Mouse (Mus musculus) limb, embryonic 10.5 days (tissue): ENCODE measurements around the gene Gba2. TPM values are rescaled to one million over a fixed set of nuclear protein-coding genes. Genes with fewer than 3 reads are reported as not detected.
"Not testable (repeated sequence)": the region's sequence is repeated elsewhere in the genome, so short reads cannot be mapped to it uniquely, and the experiment has no call there.

Experiments
- DNase-seq: peaks from one replicate; pipeline ENCODE4 v3.0.0-alpha.2; 2017; ENCODE audit warnings: low spot score
- H3K27ac ChIP-seq: fragments of 300-500 bp; sonication (generic); 2 replicates; pipeline ENCODE4 v1.5.1; 2016; ENCODE audit warnings: mild to moderate bottlenecking
- H3K27me3 ChIP-seq: fragments of 300-500 bp; sonication (generic); 2 replicates; pipeline ENCODE4 v1.6.1; 2016; ENCODE audit warnings: low read depth, mild to moderate bottlenecking; ENCODE audit not compliant: poor library complexity, severe bottlenecking
- H3K36me3 ChIP-seq: fragments of 300-500 bp; sonication (generic); 2 replicates; pipeline ENCODE4 v1.6.1; 2016; ENCODE audit warnings: mild to moderate bottlenecking, moderate library complexity
- H3K4me1 ChIP-seq: fragments of 300-500 bp; sonication (generic); 2 replicates; pipeline ENCODE4 v1.6.1; 2016
- H3K4me3 ChIP-seq: fragments of 300-500 bp; sonication (generic); 2 replicates; pipeline ENCODE4 v1.5.1; 2016; ENCODE audit warnings: mild to moderate bottlenecking, moderate library complexity
- H3K9me3 ChIP-seq: fragments of 300-500 bp; sonication (generic); replicated peaks from 2 replicates; pipeline ENCODE4 v1.6.1; 2016; ENCODE audit warnings: mild to moderate bottlenecking
- WGBS: fragments of 180-500 bp; shearing (Covaris S2); methylation state at CpG from one replicate; pipeline ENCODE4 v1.1.7; 2016; 5-methylcytosine and 5-hydroxymethylcytosine counted together
- polyA plus RNA-seq: library from polyadenylated mRNA; unstranded; fragments of >200 nt; fragmentation: Nextera tagmentation; extraction: Ambion mirVana; gene quantifications from 2 replicates; pipeline ENCODE4 v1.2.1, GENCODE M21; 2016

Gba2 gene
- polyA plus RNA-seq: 24.3 and 29.2 TPM in 2 replicates

GRCm38 (mm10) chr4:43578376-43579204 is at the start of gene Gba2, which contains the start of gene Rgp1:
Gene Gba2 (minus strand): TSS chr4:43578873.
Gene Rgp1 (plus strand): TSS chr4:43578715.
- WGBS: under 1% methylated on average over 76 of the region's 76 CpGs
- DNase-seq: peak; percentile 89
- H3K27ac ChIP-seq: peak within 1 kb of the TSS; percentile 94
- H3K4me1 ChIP-seq: peaks cover 41% of the 10 kb centered on the region
- peak within 1 kb of the TSS; percentile 84 for H3K4me3 ChIP-seq
- H3K27me3 ChIP-seq: no peaks in the 10 kb centered on the region
- peaks cover 59% of the 10 kb centered on the region for H3K36me3 ChIP-seq
- H3K9me3 ChIP-seq: no peaks in the 10 kb centered on the region

- Histone ChIP-seq H3K27me3 (no peaks in the 10 kb centered on the region), H3K4me1 (no peaks in the 10 kb centered on the region), H3K9me3 (peaks cover 3% of the 10 kb centered on the region), H3K4me3 (no peak overlapping the region), H3K36me3 (no peaks in the 10 kb centered on the region), H3K27ac (no peak overlapping the region)
- DNase-seq: no peak
- 74% methylated on average over 4 of the region's 4 CpGs for WGBS
These were observed 41.6 kb upstream of the Gba2 start for GRCm38 (mm10) chr4:43620146-43620778.

- H3K27ac ChIP-seq: no peak overlapping the region
- no peaks in the 10 kb centered on the region for H3K9me3 ChIP-seq
- DNase-seq: no peak
- no peaks in the 10 kb centered on the region for H3K4me1 ChIP-seq
- 69% methylated on average over 3 of the region's 3 CpGs for WGBS
- H3K27me3 ChIP-seq: no peaks in the 10 kb centered on the region
- no peak overlapping the region for H3K4me3 ChIP-seq
- no peaks in the 10 kb centered on the region for H3K36me3 ChIP-seq
These were observed 34.5 kb upstream of the Gba2 start for GRCm38 (mm10) chr4:43613060-43613730.

GRCm38 (mm10) chr4:43612534-43612933 is 33.9 kb upstream of the Gba2 start:
- Histone ChIP-seq H3K9me3 (no peaks in the 10 kb centered on the region), H3K27me3 (no peaks in the 10 kb centered on the region), H3K27ac (no peak overlapping the region), H3K4me3 (no peak overlapping the region), H3K4me1 (no peaks in the 10 kb centered on the region), H3K36me3 (no peaks in the 10 kb centered on the region)
- 82% methylated on average over 10 of the region's 10 CpGs for WGBS
- no peak for DNase-seq

GRCm38 (mm10) chr4:43604751-43605685 is 26.3 kb upstream of the Gba2 start:
- H3K9me3 ChIP-seq: no peaks in the 10 kb centered on the region
- H3K4me1 ChIP-seq: no peaks in the 10 kb centered on the region
- no peaks in the 10 kb centered on the region for H3K36me3 ChIP-seq
- WGBS: 77% methylated on average over 9 of the region's 9 CpGs
- no peak for DNase-seq
- H3K4me3 ChIP-seq: no peak overlapping the region
- no peaks in the 10 kb centered on the region for H3K27me3 ChIP-seq
- no peak overlapping the region for H3K27ac ChIP-seq

GRCm38 (mm10) chr4:43604099-43604498 is 25.4 kb upstream of the Gba2 start:
- Histone ChIP-seq H3K4me1 (no peaks in the 10 kb centered on the region), H3K9me3 (no peaks in the 10 kb centered on the region), H3K27ac (no peak overlapping the region), H3K4me3 (no peak overlapping the region), H3K27me3 (no peaks in the 10 kb centered on the region), H3K36me3 (no peaks in the 10 kb centered on the region)
- 78% methylated on average over 3 of the region's 3 CpGs for WGBS
- DNase-seq: no peak

- no peaks in the 10 kb centered on the region for H3K27me3 ChIP-seq
- no peaks in the 10 kb centered on the region for H3K36me3 ChIP-seq
- WGBS: 86% methylated on average over 9 of the region's 9 CpGs
- H3K4me1 ChIP-seq: no peaks in the 10 kb centered on the region
- H3K27ac ChIP-seq: no peak overlapping the region
- no peaks in the 10 kb centered on the region for H3K9me3 ChIP-seq
- H3K4me3 ChIP-seq: no peak overlapping the region
- no peak for DNase-seq
These were observed 21.7 kb upstream of the Gba2 start for GRCm38 (mm10) chr4:43600195-43600934.

- no peaks in the 10 kb centered on the region for H3K36me3 ChIP-seq
- WGBS: 86% methylated on average over 7 of the region's 7 CpGs
- H3K27ac ChIP-seq: no peak overlapping the region
- no peak overlapping the region for H3K4me3 ChIP-seq
- H3K27me3 ChIP-seq: no peaks in the 10 kb centered on the region
- DNase-seq: no peak
- H3K4me1 ChIP-seq: peaks cover 1% of the 10 kb centered on the region; the same call in 1 of the 2 replicates
- no peaks in the 10 kb centered on the region for H3K9me3 ChIP-seq
These were observed 20.1 kb upstream of the Gba2 start for GRCm38 (mm10) chr4:43598650-43599380.

GRCm38 (mm10) chr4:43598200-43598599 is 19.5 kb upstream of the Gba2 start:
- WGBS: 89% methylated on average over 4 of the region's 4 CpGs
- no peak for DNase-seq

GRCm38 (mm10) chr4:43596597-43596996 is 17.9 kb upstream of the Gba2 start:
- H3K9me3 ChIP-seq, DNase-seq, H3K4me3 ChIP-seq, H3K27me3 ChIP-seq, H3K4me1 ChIP-seq, H3K27ac ChIP-seq, H3K36me3 ChIP-seq: not testable (repeated sequence)
- WGBS: 79% methylated on average over 2 of the region's 2 CpGs

More at GRCm38 (mm10) chr4:43598200-43598599, 19.5 kb upstream of the Gba2 start:
- H3K27ac ChIP-seq: no peak overlapping the region
- H3K27me3 ChIP-seq: no peaks in the 10 kb centered on the region
- H3K36me3 ChIP-seq: no peaks in the 10 kb centered on the region
- H3K4me1 ChIP-seq: peaks cover 7% of the 10 kb centered on the region; the same call in 1 of the 2 replicates
- no peak overlapping the region for H3K4me3 ChIP-seq
- no peaks in the 10 kb centered on the region for H3K9me3 ChIP-seq

GRCm38 (mm10) chr4:43593453-43593852 is 14.8 kb upstream of the Gba2 start:
- no peak for DNase-seq
- Histone ChIP-seq H3K27me3 (no peaks in the 10 kb centered on the region), H3K9me3 (no peaks in the 10 kb centered on the region), H3K4me3 (no peak overlapping the region), H3K27ac (no peak overlapping the region), H3K4me1 (peaks cover 9% of the 10 kb centered on the region; the same call in 1 of the 2 replicates), H3K36me3 (no peaks in the 10 kb centered on the region)
- WGBS: 64% methylated on average over 3 of the region's 3 CpGs
